Mouse (Mus musculus): ENCODE measurements around the gene Ankrd26. TPM values are rescaled to one million over a fixed set of nuclear protein-coding genes. Genes with fewer than 3 reads are reported as not detected.

Gene Ankrd26
- total and polyA plus RNA-seq, 3 experiments, result 12.7 to 27.8 (median 14.1) TPM

DNA sequence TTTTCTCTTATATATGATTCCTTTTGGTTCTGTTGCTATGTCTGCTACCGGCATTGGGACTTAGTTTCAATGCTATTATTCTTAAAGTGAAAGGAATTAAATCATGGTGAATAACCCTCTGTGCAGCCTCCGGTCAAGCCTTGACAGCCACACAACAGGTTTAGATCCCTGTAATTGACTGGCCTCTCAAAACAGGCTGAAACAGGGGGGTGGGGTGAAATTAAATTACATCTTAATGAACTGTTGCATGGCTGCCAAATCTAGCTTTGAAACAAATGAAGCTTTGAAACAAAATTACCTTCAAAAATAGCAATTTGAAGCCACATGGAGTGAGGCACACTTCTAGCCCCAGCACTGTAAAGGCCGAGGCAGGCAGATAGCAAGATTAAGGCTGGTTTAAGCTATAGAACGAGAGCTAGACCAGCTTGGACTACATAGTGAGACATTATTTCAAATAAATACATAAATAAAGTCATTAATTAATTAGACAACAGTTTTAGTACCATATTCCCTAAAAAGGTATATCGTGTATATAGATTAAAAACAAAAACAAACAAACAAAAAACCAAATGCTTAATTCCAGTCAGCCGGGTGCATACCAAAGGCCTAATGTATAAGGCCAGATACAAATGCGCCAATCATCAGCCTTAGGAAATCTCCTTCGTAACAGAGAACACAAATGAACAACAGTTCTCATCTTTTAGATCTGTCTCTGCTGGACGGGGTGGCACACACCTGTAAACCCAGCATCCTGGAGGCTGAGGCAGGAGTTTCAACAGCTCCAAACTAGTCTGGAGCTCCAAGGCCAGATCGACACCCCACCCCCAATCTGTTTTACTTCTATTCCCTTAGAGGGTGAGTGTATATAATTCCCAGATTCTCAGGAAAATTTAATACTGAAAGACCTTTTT lies 83.9 kb downstream of the Ankrd26 start:
- Histone ChIP-seq H3K79me2 (ENCODE audit: control insufficient read depth, insufficient read depth, low read length, poor library complexity) (no peaks in the 10 kb centered on the region; the same call in 1 of the 2 replicates), H3K27ac (ENCODE audit: control insufficient read depth, low read depth, low read length) (no peak overlapping the region), H3K9ac (ENCODE audit: control insufficient read depth, low read depth, low read length, poor library complexity, severe bottlenecking) (peak overlapping the region; percentile 80), H3K27me3 (ENCODE audit: control insufficient read depth in 1 of 2, insufficient read depth in 2 of 2, low read length in 2 of 2) (no peaks in the 10 kb centered on the region), H3K4me3 (ENCODE audit: control insufficient read depth in 1 of 2, insufficient read depth in 1 of 2, low read depth in 2 of 2, low read length in 2 of 2) (peak overlapping the region; percentile 31 to 84), H3K4me1 (ENCODE audit: control insufficient read depth in 1 of 2, insufficient read depth in 2 of 2, low read length in 2 of 2) (peaks cover 0 to 2% of the 10 kb centered on the region in 2 experiments; a peak in 1 of 4 replicates), H3K36me3 (ENCODE audit: control insufficient read depth in 1 of 2, insufficient read depth in 2 of 2, low read length in 2 of 2) (no peaks in the 10 kb centered on the region), H3K9me3 (replicated peaks; ENCODE audit: insufficient read depth, low read length) (no peaks in the 10 kb centered on the region)
- TF ChIP-seq ZMIZ1 (IDR thresholded peaks at IDR 0.05; ENCODE audit: low read depth, low read length), result no peak
- no peak for TF ChIP-seq ELF1 (IDR thresholded peaks at IDR 0.05; ENCODE audit: low read depth, low read length)
- peak; percentile 20 for DNase-seq (ENCODE audit: low read depth, low spot score)

DNA sequence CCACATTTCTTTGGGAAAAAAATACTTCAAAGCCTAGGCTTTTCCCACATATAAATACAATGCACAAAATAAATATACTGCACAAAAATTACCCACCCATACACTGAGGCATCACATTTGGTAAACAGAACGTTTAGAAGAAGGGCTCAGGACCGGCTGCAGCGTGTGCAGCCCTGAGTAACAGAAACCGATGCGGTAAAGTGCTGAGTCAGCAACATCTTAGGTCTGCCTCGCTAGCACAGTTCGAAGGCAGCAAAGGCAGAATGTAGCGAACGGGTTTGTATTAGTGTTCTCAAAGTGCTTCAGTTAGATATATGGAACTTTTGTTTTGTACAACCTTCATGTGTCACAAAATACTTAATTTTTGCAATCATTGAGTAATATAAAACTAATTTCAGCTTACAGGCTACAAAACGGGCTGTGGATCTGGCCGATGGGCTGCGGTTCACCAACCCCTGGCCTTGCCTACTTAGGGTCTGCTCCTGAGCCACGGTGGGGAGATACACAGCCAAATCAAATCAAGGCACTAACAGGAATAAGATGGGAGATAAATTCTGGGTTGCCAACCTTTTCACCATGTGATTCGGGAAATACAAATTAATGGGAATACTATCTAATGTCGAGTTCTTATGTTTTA lies 99.8 kb downstream of the Ankrd26 start:
- Histone ChIP-seq H3K4me1 (ENCODE audit: control insufficient read depth in 1 of 2, insufficient read depth in 2 of 2, low read length in 2 of 2) (no peaks in the 10 kb centered on the region), H3K27me3 (ENCODE audit: control insufficient read depth in 1 of 2, insufficient read depth in 2 of 2, low read length in 2 of 2) (no peaks in the 10 kb centered on the region), H3K9ac (ENCODE audit: control insufficient read depth, low read depth, low read length, poor library complexity, severe bottlenecking) (no peak overlapping the region), H3K4me3 (ENCODE audit: control insufficient read depth in 1 of 2, insufficient read depth in 1 of 2, low read depth in 2 of 2, low read length in 2 of 2) (no peak overlapping the region), H3K79me2 (ENCODE audit: control insufficient read depth, insufficient read depth, low read length, poor library complexity) (no peaks in the 10 kb centered on the region), H3K9me3 (replicated peaks; ENCODE audit: insufficient read depth, low read length) (no peaks in the 10 kb centered on the region), H3K27ac (ENCODE audit: control insufficient read depth, low read depth, low read length) (no peak overlapping the region), H3K36me3 (ENCODE audit: control insufficient read depth in 1 of 2, insufficient read depth in 2 of 2, low read length in 2 of 2) (no peaks in the 10 kb centered on the region)
- TF ChIP-seq CHD1 (IDR thresholded peaks at IDR 0.05; ENCODE audit: low read depth, low read length) (no peak), TBP (IDR thresholded peaks at IDR 0.05; ENCODE audit: low read depth, low read length) (no peak), KAT2A (conservative IDR thresholded peaks at IDR 0.05; ENCODE audit: low read depth, low read length) (no peak), HCFC1 (IDR thresholded peaks at IDR 0.05; ENCODE audit: low read depth, low read length) (no peak), MEF2A (IDR thresholded peaks at IDR 0.05; ENCODE audit: extremely low read depth, insufficient replicate concordance, low read depth, low read length, poor library complexity, severe bottlenecking) (no peak), MAFK (IDR thresholded peaks at IDR 0.05; ENCODE audit: borderline replicate concordance, low read depth, low read length) (peak; percentile 93), POLR2A (IDR thresholded peaks at IDR 0.05; ENCODE audit: control insufficient read depth in 1 of 2, insufficient read depth in 1 of 2, low read depth in 1 of 2, low read length in 2 of 2, poor library complexity in 1 of 2) (no peak), RCOR1 (IDR thresholded peaks at IDR 0.05; ENCODE audit: low read depth, low read length) (no peak), SMC3 (IDR thresholded peaks at IDR 0.05; ENCODE audit: low read depth, low read length) (no peak)
- no peak for DNase-seq (ENCODE audit: low read depth, low spot score)

DNA sequence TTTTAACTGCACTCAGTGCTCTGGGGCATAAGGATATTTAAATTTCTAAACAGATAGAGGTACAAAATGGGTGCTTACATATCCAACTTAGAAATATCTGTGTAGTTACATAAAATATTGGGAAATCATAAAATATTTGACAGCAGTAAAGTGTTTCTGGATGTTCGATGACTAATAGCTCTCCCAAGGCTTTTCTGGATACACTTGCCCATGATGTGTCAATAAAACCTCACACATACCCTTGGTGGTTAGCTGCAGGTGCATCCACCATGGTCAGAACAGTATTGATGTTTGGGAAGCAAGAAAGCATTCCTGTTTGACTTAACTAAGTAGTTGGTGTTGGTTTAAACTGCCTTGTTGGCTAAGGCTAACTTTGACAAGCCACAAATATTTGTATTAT lies 104.3 kb downstream of the Ankrd26 start:
- Histone ChIP-seq H3K4me1 (ENCODE audit: control insufficient read depth in 1 of 2, insufficient read depth in 2 of 2, low read length in 2 of 2) (peaks cover 0 to 7% of the 10 kb centered on the region in 2 experiments; a peak in 3 of 4 replicates), H3K36me3 (ENCODE audit: control insufficient read depth in 1 of 2, insufficient read depth in 2 of 2, low read length in 2 of 2) (peaks cover 0 to 5% of the 10 kb centered on the region in 2 experiments; a peak in 1 of 4 replicates), H3K9ac (ENCODE audit: control insufficient read depth, low read depth, low read length, poor library complexity, severe bottlenecking) (no peak overlapping the region), H3K9me3 (replicated peaks; ENCODE audit: insufficient read depth, low read length) (no peaks in the 10 kb centered on the region), H3K27me3 (ENCODE audit: control insufficient read depth in 1 of 2, insufficient read depth in 2 of 2, low read length in 2 of 2) (no peaks in the 10 kb centered on the region; a peak in 1 of 4 replicates), H3K27ac (ENCODE audit: control insufficient read depth, low read depth, low read length) (no peak overlapping the region), H3K4me3 (ENCODE audit: control insufficient read depth in 1 of 2, insufficient read depth in 1 of 2, low read depth in 2 of 2, low read length in 2 of 2) (no peak overlapping the region), H3K79me2 (ENCODE audit: control insufficient read depth, insufficient read depth, low read length, poor library complexity) (0 out of 2 replicates have a peak, but pooled peaks cover 4% of the 10 kb centered on the region)
- DNase-seq (ENCODE audit: low read depth, low spot score), result no peak
- TF ChIP-seq TBP (IDR thresholded peaks at IDR 0.05; ENCODE audit: low read depth, low read length), result no peak
- TF ChIP-seq CHD2 (IDR thresholded peaks at IDR 0.05; ENCODE audit: low read length), result no peak
- TF ChIP-seq MAFK (IDR thresholded peaks at IDR 0.05; ENCODE audit: borderline replicate concordance, low read depth, low read length), result no peak
- TF ChIP-seq NRF1 (IDR thresholded peaks at IDR 0.05; ENCODE audit: insufficient read depth, low read depth, low read length, poor library complexity, severe bottlenecking), result no peak
- TF ChIP-seq JUND (IDR thresholded peaks at IDR 0.05; ENCODE audit: low read depth, low read length), result no peak
- TF ChIP-seq CTCF (IDR thresholded peaks at IDR 0.05 in 2 of 3, conservative IDR thresholded peaks at IDR 0.05 in 1 of 3; ENCODE audit: control insufficient read depth in 1 of 3, insufficient read depth in 1 of 3, low read depth in 2 of 3, low read length in 3 of 3, poor library complexity in 1 of 3, severe bottlenecking in 1 of 3), result no peak
- no peak for TF ChIP-seq NELFE (IDR thresholded peaks at IDR 0.05; ENCODE audit: low read depth, low read length)
- TF ChIP-seq ZC3H11A (IDR thresholded peaks at IDR 0.05; ENCODE audit: low read depth, low read length), result no peak
- TF ChIP-seq MAX (IDR thresholded peaks at IDR 0.05; ENCODE audit: low read length), result no peak
- no peak for TF ChIP-seq GABPA (IDR thresholded peaks at IDR 0.05; ENCODE audit: low read depth, low read length)
- no peak for TF ChIP-seq E2F4 (IDR thresholded peaks at IDR 0.05; ENCODE audit: borderline replicate concordance, low read depth, low read length)
- TF ChIP-seq MAZ (IDR thresholded peaks at IDR 0.05; ENCODE audit: low read depth, low read length), result no peak
- TF ChIP-seq UBTF (IDR thresholded peaks at IDR 0.05; ENCODE audit: borderline replicate concordance, insufficient read depth, low read depth, low read length), result no peak
